Mouse (Mus musculus): ENCODE data around the gene B3gat3. TPM values are rescaled to one million over a fixed set of nuclear protein-coding genes. Genes with fewer than 3 reads are reported as not detected.

The B3gat3 gene
- polyA plus RNA-seq, 1 experiment: 136 TPM

- DNase-seq (ENCODE audit: low read depth): peak; percentile 81
- TF ChIP-seq CTCF (IDR thresholded peaks at IDR 0.05; ENCODE audit: borderline replicate concordance, extremely low read depth, insufficient read depth, insufficient read length) (no peak), POLR2A (IDR thresholded peaks at IDR 0.05; ENCODE audit: borderline replicate concordance, extremely low read depth, insufficient read depth, insufficient read length, poor library complexity, severe bottlenecking) (no peak)
Observed at GRCm38 (mm10) chr19:8944750-8945149, 24.6 kb downstream of the B3gat3 start.

DNA sequence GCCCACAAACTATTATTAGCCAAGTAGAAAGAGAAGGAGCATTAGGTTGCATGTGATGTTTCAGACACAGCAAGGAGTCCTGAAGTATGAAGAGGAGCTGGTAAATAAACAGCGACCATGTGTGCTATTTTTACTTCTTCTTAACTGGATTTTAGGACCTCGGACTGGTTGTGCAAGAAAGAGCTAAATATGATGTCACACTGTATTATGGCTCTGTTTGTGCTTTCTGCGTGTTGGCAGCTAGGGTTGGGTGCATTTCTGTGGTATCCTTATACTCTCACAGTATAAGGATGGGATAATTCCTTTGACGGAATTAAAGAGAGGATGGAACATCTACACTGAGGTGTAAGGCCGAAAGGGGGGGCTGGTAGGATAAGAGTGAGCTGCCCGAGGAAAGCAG lies 25.1 kb downstream of the B3gat3 start:
- TF ChIP-seq POLR2A (IDR thresholded peaks at IDR 0.05; ENCODE audit: borderline replicate concordance, extremely low read depth, insufficient read depth, insufficient read length, poor library complexity, severe bottlenecking): no peak
- TF ChIP-seq CTCF (IDR thresholded peaks at IDR 0.05; ENCODE audit: borderline replicate concordance, extremely low read depth, insufficient read depth, insufficient read length): no peak
- DNase-seq (ENCODE audit: low read depth): no peak

GRCm38 (mm10) chr19:8946929-8947328 lies 26.8 kb downstream of the B3gat3 start:
- TF ChIP-seq CTCF (IDR thresholded peaks at IDR 0.05; ENCODE audit: borderline replicate concordance, extremely low read depth, insufficient read depth, insufficient read length) (no peak), POLR2A (IDR thresholded peaks at IDR 0.05; ENCODE audit: borderline replicate concordance, extremely low read depth, insufficient read depth, insufficient read length, poor library complexity, severe bottlenecking) (no peak)
- no peak for DNase-seq (ENCODE audit: low read depth)

DNA sequence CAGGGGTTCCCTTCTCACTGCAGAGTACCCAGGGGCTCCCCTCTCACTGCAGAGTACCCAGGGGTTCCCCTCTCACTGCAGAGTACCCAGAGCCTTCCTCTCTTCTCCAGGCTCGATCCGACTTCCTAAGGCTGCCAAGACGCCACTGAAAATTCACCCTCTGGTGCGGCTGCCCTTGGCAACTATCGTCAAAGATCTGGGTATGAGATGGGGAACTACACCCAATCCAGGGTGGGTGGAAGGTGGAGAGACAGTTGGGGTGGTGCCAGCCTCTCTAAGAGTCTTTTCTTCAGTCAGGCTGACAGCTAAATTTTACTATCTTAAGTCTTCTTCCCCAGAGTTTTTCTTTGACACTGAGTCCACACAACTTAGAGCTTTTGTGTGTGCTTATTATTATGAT lies 30.0 kb downstream of the B3gat3 start:
- no peak for TF ChIP-seq POLR2A (IDR thresholded peaks at IDR 0.05; ENCODE audit: borderline replicate concordance, extremely low read depth, insufficient read depth, insufficient read length, poor library complexity, severe bottlenecking)
- TF ChIP-seq CTCF (IDR thresholded peaks at IDR 0.05; ENCODE audit: borderline replicate concordance, extremely low read depth, insufficient read depth, insufficient read length): no peak
- no peak for DNase-seq (ENCODE audit: low read depth)

- DNase-seq (ENCODE audit: low read depth): peak; percentile 85
- TF ChIP-seq CTCF (IDR thresholded peaks at IDR 0.05; ENCODE audit: borderline replicate concordance, extremely low read depth, insufficient read depth, insufficient read length) (no peak), POLR2A (IDR thresholded peaks at IDR 0.05; ENCODE audit: borderline replicate concordance, extremely low read depth, insufficient read depth, insufficient read length, poor library complexity, severe bottlenecking) (no peak)
Observed at GRCm38 (mm10) chr19:8952241-8952640, 32.1 kb downstream of the B3gat3 start.

- peak; percentile 100 for DNase-seq (ENCODE audit: low read depth)
- TF ChIP-seq POLR2A (IDR thresholded peaks at IDR 0.05; ENCODE audit: borderline replicate concordance, extremely low read depth, insufficient read depth, insufficient read length, poor library complexity, severe bottlenecking): no peak
- no peak for TF ChIP-seq CTCF (IDR thresholded peaks at IDR 0.05; ENCODE audit: borderline replicate concordance, extremely low read depth, insufficient read depth, insufficient read length)
Observed at GRCm38 (mm10) chr19:8953135-8954039, 33.2 kb downstream of the B3gat3 start, which contains the start of gene Tut1. Tut1 (plus strand) TSS chr19:8953847.

DNA sequence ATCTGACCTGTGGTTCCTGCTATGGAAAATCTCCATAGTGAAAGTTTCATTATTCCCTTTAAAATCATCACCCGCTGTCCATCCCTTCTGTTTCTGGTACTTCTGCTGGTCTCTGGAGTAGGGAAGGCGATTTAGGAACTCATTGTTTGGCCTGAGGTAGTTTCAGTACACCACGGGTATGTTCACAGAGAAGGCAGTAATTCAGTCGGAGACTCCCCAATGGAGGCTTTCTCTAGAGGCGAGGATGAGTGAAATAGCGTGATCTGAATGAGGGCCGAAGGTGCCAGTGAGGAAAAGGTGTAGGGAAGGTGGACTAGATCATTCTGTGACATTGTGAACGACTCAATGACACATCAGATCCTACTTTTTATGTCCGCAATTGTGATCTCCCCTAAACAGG lies 34.0 kb downstream of the B3gat3 start:
- no peak for TF ChIP-seq POLR2A (IDR thresholded peaks at IDR 0.05; ENCODE audit: borderline replicate concordance, extremely low read depth, insufficient read depth, insufficient read length, poor library complexity, severe bottlenecking)
- no peak for TF ChIP-seq CTCF (IDR thresholded peaks at IDR 0.05; ENCODE audit: borderline replicate concordance, extremely low read depth, insufficient read depth, insufficient read length)
- DNase-seq (ENCODE audit: low read depth): peak; percentile 7

GRCm38 (mm10) chr19:8962256-8962655 lies 42.1 kb downstream of the B3gat3 start:
- TF ChIP-seq CTCF (IDR thresholded peaks at IDR 0.05; ENCODE audit: borderline replicate concordance, extremely low read depth, insufficient read depth, insufficient read length): no peak
- no peak for TF ChIP-seq POLR2A (IDR thresholded peaks at IDR 0.05; ENCODE audit: borderline replicate concordance, extremely low read depth, insufficient read depth, insufficient read length, poor library complexity, severe bottlenecking)
- DNase-seq (ENCODE audit: low read depth): no peak

DNA sequence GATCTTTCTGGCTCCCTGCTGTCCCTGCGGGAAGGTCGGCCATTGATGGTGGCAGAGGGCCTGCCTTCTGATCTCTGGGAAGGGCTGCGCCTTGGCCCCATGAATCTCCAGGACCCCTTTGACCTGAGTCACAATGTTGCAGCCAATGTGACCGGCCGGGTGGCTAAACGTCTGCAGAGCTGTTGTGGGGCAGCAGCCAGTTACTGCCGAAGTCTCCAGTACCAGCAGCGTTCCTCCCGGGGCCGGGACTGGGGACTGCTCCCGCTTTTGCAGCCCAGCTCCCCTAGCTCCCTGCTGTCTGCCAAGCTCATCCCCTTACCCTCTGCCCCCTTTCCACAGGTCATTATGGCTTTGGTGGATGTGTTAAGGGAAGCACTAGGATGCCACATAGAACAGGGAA lies 44.9 kb downstream of the B3gat3 start:
- DNase-seq (ENCODE audit: low read depth): no peak
- TF ChIP-seq CTCF (IDR thresholded peaks at IDR 0.05; ENCODE audit: borderline replicate concordance, extremely low read depth, insufficient read depth, insufficient read length): no peak
- no peak for TF ChIP-seq POLR2A (IDR thresholded peaks at IDR 0.05; ENCODE audit: borderline replicate concordance, extremely low read depth, insufficient read depth, insufficient read length, poor library complexity, severe bottlenecking)

- no peak for DNase-seq (ENCODE audit: low read depth)
- TF ChIP-seq POLR2A (IDR thresholded peaks at IDR 0.05; ENCODE audit: borderline replicate concordance, extremely low read depth, insufficient read depth, insufficient read length, poor library complexity, severe bottlenecking) (no peak), CTCF (IDR thresholded peaks at IDR 0.05; ENCODE audit: borderline replicate concordance, extremely low read depth, insufficient read depth, insufficient read length) (no peak)
Observed at GRCm38 (mm10) chr19:8965771-8966170, 45.6 kb downstream of the B3gat3 start.

DNA sequence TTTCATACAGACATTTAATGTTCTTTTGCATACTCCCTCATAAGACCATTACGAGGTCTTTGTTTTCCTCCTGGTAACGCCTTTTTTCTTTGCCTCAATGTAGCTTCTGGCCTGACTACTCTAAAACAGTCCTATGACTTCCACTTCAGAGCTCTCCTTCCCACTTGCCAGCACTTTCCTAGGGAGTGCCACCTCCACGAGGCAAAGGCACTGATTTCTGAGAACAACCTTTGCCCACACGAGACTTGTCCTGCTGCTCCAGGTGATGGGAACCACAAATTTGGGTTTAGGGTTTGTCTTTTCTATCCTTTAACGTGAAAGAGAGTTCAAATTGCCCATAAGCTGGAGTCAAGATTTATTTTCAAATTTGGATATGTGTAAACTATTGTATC lies 46.0 kb downstream of the B3gat3 start:
- DNase-seq (ENCODE audit: low read depth): no peak
- TF ChIP-seq POLR2A (IDR thresholded peaks at IDR 0.05; ENCODE audit: borderline replicate concordance, extremely low read depth, insufficient read depth, insufficient read length, poor library complexity, severe bottlenecking) (no peak), CTCF (IDR thresholded peaks at IDR 0.05; ENCODE audit: borderline replicate concordance, extremely low read depth, insufficient read depth, insufficient read length) (no peak)

Measured in brain, embryonic 14.5 days (tissue).